Mouse (Mus musculus) embryonic facial prominence, embryonic 12.5 days (tissue): ENCODE data around the gene Ptprn. TPM values are rescaled to one million over a fixed set of nuclear protein-coding genes. Genes with fewer than 3 reads are reported as not detected.
A peak's percentile ranks its signal among the peaks of the same experiment; 100 is the strongest.

Source experiments
- ATAC-seq: fragments of 200-750 bp; cut with Nextera tagmentation; 2 replicates; pipeline ENCODE4 v1.8.0; 2017; ENCODE audit not compliant: insufficient number of reproducible peaks, insufficient read depth, low FRiP score, low TSS enrichment
- H3K27ac ChIP-seq: fragments of 300-500 bp; sonication (generic); 2 replicates; pipeline ENCODE4 v1.5.1; 2016; ENCODE audit warnings: mild to moderate bottlenecking
- H3K27me3 ChIP-seq: fragments of 300-500 bp; sonication (generic); 2 replicates; pipeline ENCODE4 v1.6.1; 2016; ENCODE audit warnings: mild to moderate bottlenecking, moderate library complexity
- H3K36me3 ChIP-seq: fragments of 300-500 bp; sonication (generic); 2 replicates; pipeline ENCODE4 v1.6.1; 2016; ENCODE audit warnings: mild to moderate bottlenecking
- H3K4me1 ChIP-seq: fragments of 300-500 bp; sonication (generic); 2 replicates; pipeline ENCODE4 v1.6.1; 2016
- H3K4me2 ChIP-seq: fragments of 300-500 bp; sonication (generic); replicated peaks from 2 replicates; pipeline ENCODE4 v1.6.1; 2016; ENCODE audit warnings: mild to moderate bottlenecking, moderate library complexity
- H3K4me3 ChIP-seq: fragments of 300-500 bp; sonication (generic); 2 replicates; pipeline ENCODE4 v1.5.1; 2016; ENCODE audit warnings: mild to moderate bottlenecking
- H3K9ac ChIP-seq: fragments of 300-500 bp; sonication (generic); 2 replicates; pipeline ENCODE4 v1.6.1; 2016; ENCODE audit warnings: mild to moderate bottlenecking, moderate library complexity
- H3K9me3 ChIP-seq: fragments of 300-500 bp; sonication (generic); 2 replicates; pipeline ENCODE4 v1.6.1; 2016; ENCODE audit warnings: mild to moderate bottlenecking, moderate library complexity
- whole genome bisulfite sequencing: fragments of 180-500 bp; shearing (Covaris S2); methylation state at CpG from one replicate; pipeline ENCODE4 v1.1.7; 2016; 5-methylcytosine and 5-hydroxymethylcytosine counted together
- polyA plus RNA-seq: library from polyadenylated mRNA; unstranded; fragments of >200 nt; fragmentation: Nextera tagmentation; extraction: Ambion mirVana; gene quantifications from 2 replicates; pipeline ENCODE4 v1.2.1, GENCODE M21; 2016

The Ptprn gene
- polyA plus RNA-seq, 1 experiment from 2014 or later, result 2.0 TPM

- H3K4me2 ChIP-seq, result peak within 1 kb of the TSS; percentile 92
- WGBS, result under 1% methylated on average over 34 of the region's 34 CpGs
- H3K4me3 ChIP-seq, result peak within 1 kb of the TSS; percentile 50
- no peak within 1 kb of the TSS for H3K27ac ChIP-seq
- H3K9me3 ChIP-seq, result no peaks in the 10 kb centered on the region
- no peak; the same call in 1 of the 2 replicates for ATAC-seq
- peaks cover 62% of the 10 kb centered on the region for H3K27me3 ChIP-seq
- peaks cover 9% of the 10 kb centered on the region; the same call in 1 of the 2 replicates for H3K4me1 ChIP-seq
- H3K36me3 ChIP-seq, result peaks cover 6% of the 10 kb centered on the region
- H3K9ac ChIP-seq, result peak within 1 kb of the TSS; percentile 39
Measured at GRCm38 (mm10) chr1:75219531-75219930, 44.8 kb downstream of the Ptprn start, which contains the start of gene Tuba4a. Gene Tuba4a, minus strand, starts transcription at chr1:75219865.

- H3K4me1 ChIP-seq, result peaks cover 9% of the 10 kb centered on the region; the same call in 1 of the 2 replicates
- peak; percentile 41; the same call in 1 of the 2 replicates for ATAC-seq
- peaks cover 10% of the 10 kb centered on the region for H3K36me3 ChIP-seq
- under 1% methylated on average over 24 of the region's 24 CpGs for WGBS
- H3K4me2 ChIP-seq, result peak overlapping the region; percentile 92
- peaks cover 62% of the 10 kb centered on the region for H3K27me3 ChIP-seq
- peak overlapping the region; percentile 39 for H3K9ac ChIP-seq
- H3K9me3 ChIP-seq, result no peaks in the 10 kb centered on the region
- H3K27ac ChIP-seq, result no peak overlapping the region
- peak overlapping the region; percentile 50 for H3K4me3 ChIP-seq
Measured at GRCm38 (mm10) chr1:75219078-75219477, 45.2 kb downstream of the Ptprn start.

- no peaks in the 10 kb centered on the region for H3K9me3 ChIP-seq
- peaks cover 62% of the 10 kb centered on the region for H3K27me3 ChIP-seq
- H3K9ac ChIP-seq, result peak overlapping the region; percentile 39
- H3K4me3 ChIP-seq, result peak overlapping the region; percentile 50
- H3K36me3 ChIP-seq, result peaks cover 17% of the 10 kb centered on the region
- no peak; the same call in 1 of the 2 replicates for ATAC-seq
- peak overlapping the region; percentile 92 for H3K4me2 ChIP-seq
- no peak overlapping the region for H3K27ac ChIP-seq
- WGBS, result 1% methylated on average over 38 of the region's 38 CpGs
- peaks cover 9% of the 10 kb centered on the region; the same call in 1 of the 2 replicates for H3K4me1 ChIP-seq
Measured at GRCm38 (mm10) chr1:75218227-75219001, 45.9 kb downstream of the Ptprn start.

GRCm38 (mm10) chr1:75217893-75218226 lies 46.4 kb downstream of the Ptprn start:
- peaks cover 62% of the 10 kb centered on the region for H3K27me3 ChIP-seq
- peak overlapping the region; percentile 92 for H3K4me2 ChIP-seq
- 5% methylated on average over 6 of the region's 6 CpGs for WGBS
- peaks cover 23% of the 10 kb centered on the region for H3K36me3 ChIP-seq
- peak overlapping the region; percentile 50; the same call in 1 of the 2 replicates for H3K4me3 ChIP-seq
- H3K9ac ChIP-seq, result no peak overlapping the region
- peaks cover 9% of the 10 kb centered on the region; the same call in 1 of the 2 replicates for H3K4me1 ChIP-seq
- ATAC-seq, result no peak
- no peak overlapping the region for H3K27ac ChIP-seq
- H3K9me3 ChIP-seq, result no peaks in the 10 kb centered on the region

GRCm38 (mm10) chr1:75216797-75217585 lies 47.3 kb downstream of the Ptprn start:
- Histone ChIP-seq H3K4me3 (no peak overlapping the region), H3K9ac (no peak overlapping the region), H3K27me3 (peaks cover 57% of the 10 kb centered on the region), H3K4me1 (peaks cover 10% of the 10 kb centered on the region), H3K4me2 (no peak overlapping the region), H3K27ac (no peak overlapping the region), H3K36me3 (peaks cover 31% of the 10 kb centered on the region), H3K9me3 (no peaks in the 10 kb centered on the region)
- 76% methylated on average over 13 of the region's 13 CpGs for WGBS
- no peak for ATAC-seq

GRCm38 (mm10) chr1:75215785-75216184 lies 48.5 kb downstream of the Ptprn start:
- Histone ChIP-seq H3K27ac (no peak overlapping the region), H3K4me1 (peaks cover 20% of the 10 kb centered on the region), H3K9ac (no peak overlapping the region), H3K4me2 (no peak overlapping the region), H3K36me3 (peaks cover 34% of the 10 kb centered on the region), H3K9me3 (no peaks in the 10 kb centered on the region), H3K27me3 (peaks cover 47% of the 10 kb centered on the region), H3K4me3 (no peak overlapping the region)
- 93% methylated on average over 9 of the region's 9 CpGs for WGBS
- no peak for ATAC-seq

DNA sequence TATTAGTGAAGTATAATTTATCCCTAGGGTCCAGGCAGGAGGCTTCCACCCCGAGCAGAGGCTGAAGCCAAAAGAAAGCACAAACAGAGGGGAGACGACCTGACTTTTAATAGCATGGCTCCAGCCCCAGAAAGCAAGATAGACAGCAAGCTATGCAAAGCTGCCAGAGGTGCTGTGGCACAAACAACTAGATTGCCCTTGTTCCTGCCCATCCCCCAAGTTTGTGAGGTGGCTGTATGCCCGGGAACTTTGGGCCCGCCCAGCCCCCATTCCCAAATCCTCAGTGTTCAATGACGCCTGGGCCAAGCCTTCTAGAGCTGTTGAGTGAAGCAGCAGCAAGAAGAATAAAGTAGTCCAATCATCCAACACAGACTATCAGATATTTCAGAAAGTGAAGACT lies 49.4 kb downstream of the Ptprn start:
- no peak overlapping the region for H3K4me3 ChIP-seq
- peaks cover 38% of the 10 kb centered on the region for H3K27me3 ChIP-seq
- H3K9me3 ChIP-seq, result no peaks in the 10 kb centered on the region
- ATAC-seq, result no peak
- no peak overlapping the region for H3K4me2 ChIP-seq
- no peak overlapping the region for H3K9ac ChIP-seq
- no peak overlapping the region for H3K27ac ChIP-seq
- peaks cover 24% of the 10 kb centered on the region for H3K4me1 ChIP-seq
- WGBS, result 74% methylated on average over 5 of the region's 5 CpGs
- H3K36me3 ChIP-seq, result peaks cover 34% of the 10 kb centered on the region

- Histone ChIP-seq H3K4me1 (peaks cover 28% of the 10 kb centered on the region), H3K36me3 (peaks cover 34% of the 10 kb centered on the region), H3K9ac (no peak overlapping the region), H3K4me2 (no peak overlapping the region), H3K27ac (no peak overlapping the region), H3K4me3 (no peak overlapping the region), H3K27me3 (peaks cover 33% of the 10 kb centered on the region), H3K9me3 (no peaks in the 10 kb centered on the region)
- 86% methylated on average over 2 of the region's 2 CpGs for WGBS
- ATAC-seq, result no peak
Measured at GRCm38 (mm10) chr1:75214442-75214841, 49.9 kb downstream of the Ptprn start.

GRCm38 (mm10) chr1:75213096-75213495 lies 51.2 kb downstream of the Ptprn start:
- no peak overlapping the region for H3K27ac ChIP-seq
- WGBS, result 92% methylated on average over 7 of the region's 7 CpGs
- no peak for ATAC-seq
- peaks cover 20% of the 10 kb centered on the region for H3K27me3 ChIP-seq
- H3K9ac ChIP-seq, result no peak overlapping the region
- H3K4me2 ChIP-seq, result no peak overlapping the region
- H3K36me3 ChIP-seq, result peaks cover 34% of the 10 kb centered on the region
- H3K9me3 ChIP-seq, result no peaks in the 10 kb centered on the region
- peaks cover 30% of the 10 kb centered on the region for H3K4me1 ChIP-seq
- no peak overlapping the region for H3K4me3 ChIP-seq

- H3K36me3 ChIP-seq, result peaks cover 34% of the 10 kb centered on the region
- WGBS, result 72% methylated on average over 4 of the region's 4 CpGs
- peaks cover 14% of the 10 kb centered on the region for H3K27me3 ChIP-seq
- 0 out of 2 replicates have a peak overlapping the region, but pooled peaks have one; percentile 94 for H3K4me2 ChIP-seq
- H3K4me3 ChIP-seq, result no peak overlapping the region
- H3K9ac ChIP-seq, result no peak overlapping the region
- peaks cover 28% of the 10 kb centered on the region for H3K4me1 ChIP-seq
- ATAC-seq, result no peak
- H3K9me3 ChIP-seq, result no peaks in the 10 kb centered on the region
- H3K27ac ChIP-seq, result no peak overlapping the region
Measured at GRCm38 (mm10) chr1:75212542-75212941, 51.8 kb downstream of the Ptprn start.

GRCm38 (mm10) chr1:75211141-75211708 lies 53.1 kb downstream of the Ptprn start:
- Histone ChIP-seq H3K4me1 (peaks cover 28% of the 10 kb centered on the region), H3K27ac (no peak overlapping the region), H3K36me3 (peaks cover 34% of the 10 kb centered on the region), H3K4me2 (peak overlapping the region; percentile 94), H3K9ac (peak overlapping the region; percentile 92), H3K9me3 (no peaks in the 10 kb centered on the region), H3K4me3 (peak overlapping the region; percentile 95), H3K27me3 (0 out of 2 replicates have a peak, but pooled peaks cover 3% of the 10 kb centered on the region)
- no peak for ATAC-seq
- 13% methylated on average over 17 of the region's 17 CpGs for WGBS
